11 mouse cellular contexts compared by ENCODE assay signal in genomic region chrX:143904689-143905088, GRCm38 (mm10). TPM values are rescaled to one million over a fixed set of nuclear protein-coding genes. Genes with fewer than 3 reads are reported as not detected.
DNase-seq lines count a peak whose midpoint lies in the region; ATAC-seq lines count a peak whose summit lies in the region.
"Had no signal": no experiment of that assay in that cellular context is flagged by ENCODE, and none has a peak within 500 bp of the region (broad histone marks: within the 10 kb centered on the region; RNA-seq: fewer than 3 reads in every experiment).

No protein-coding gene starts in this region.

- no peaks in the 10 kb centered on the region; the same call in 1 of the 2 replicates for H3K4me1 ChIP-seq in heart, embryonic 11.5 days (ENCODE audit: control insufficient read depth, insufficient read depth, low read length)
- H3K4me1 ChIP-seq: heart, embryonic 12.5 days had no signal

- ATAC-seq in heart, embryonic 11.5 days (replicated peaks; ENCODE audit: insufficient number of reproducible peaks, low FRiP score, low TSS enrichment): no peak
- no peak for ATAC-seq in erythroblast, adult 5-6 weeks (replicated peaks; ENCODE audit: low FRiP score, poor library complexity, severe bottlenecking)

- no peak overlapping the region for H3K4me2 ChIP-seq in heart, embryonic 11.5 days
- H3K4me2 ChIP-seq: heart, embryonic 12.5 days; midbrain, embryonic 12.5 days had no signal

- no peak overlapping the region for H3K4me3 ChIP-seq in heart, embryonic 11.5 days (ENCODE audit: low read depth, low read length)
- H3K4me3 ChIP-seq: heart, embryonic 12.5 days; midbrain, embryonic 12.5 days had no signal

- no peaks in the 10 kb centered on the region for H3K9me3 ChIP-seq in heart, embryonic 11.5 days (replicated peaks; ENCODE audit: control insufficient read depth, low read length)
- H3K9me3 ChIP-seq: heart, embryonic 12.5 days; midbrain, embryonic 12.5 days had no signal

- no peaks in the 10 kb centered on the region for H3K27me3 ChIP-seq in heart, embryonic 11.5 days (ENCODE audit: control insufficient read depth, insufficient read depth, low read length)
- H3K27me3 ChIP-seq: heart, embryonic 12.5 days had no signal

- WGBS in heart, embryonic 11.5 days (ENCODE audit: insufficient replicate concordance): 26% methylated on average over 2 of the region's 2 CpGs

- H3K9ac ChIP-seq in heart, embryonic 11.5 days (ENCODE audit: low read depth, low read length): no peak overlapping the region
- H3K9ac ChIP-seq: heart, embryonic 12.5 days; midbrain, embryonic 12.5 days had no signal

- intact Hi-C loops in heart, postnatal 36 days (cut with DNase I): no loop called here

- H3K27ac ChIP-seq in heart, embryonic 11.5 days (ENCODE audit: low read depth, low read length): no peak overlapping the region
- H3K27ac ChIP-seq: midbrain, embryonic 12.5 days had no signal

- DNase-seq in heart, postnatal 36 days: peak; percentile 7 to 8
- peak; percentile 27 for DNase-seq in ovary, postnatal 36 days (ENCODE audit: low spot score)
- no peak for DNase-seq in ovary, adult 18-20 months (ENCODE audit: low spot score)
- peak; percentile 29 for DNase-seq in embryo, embryonic 11.5 days (ENCODE audit: low read depth, low spot score)
- peak; percentile 6 for DNase-seq in testis, postnatal 14 days (ENCODE audit: low spot score)
- DNase-seq in layer of hippocampus, adult 9-10 months (ENCODE audit: low spot score): no peak

- H3K36me3 ChIP-seq in heart, embryonic 11.5 days (ENCODE audit: control insufficient read depth, insufficient read depth, low read length): no peaks in the 10 kb centered on the region
- H3K36me3 ChIP-seq: heart, embryonic 12.5 days; midbrain, embryonic 12.5 days had no signal

RNA-seq across cellular contexts. Expression of gene Dcx, which starts 28.4 kb away (rescaled TPM):
- total RNA-seq in heart, postnatal 36 days (2021): not detected
- 1.2 and 1.3 TPM in 2 replicates for polyA plus RNA-seq in heart, embryonic 11.5 days (2014; fragmentation: Nextera tagmentation; extraction: Ambion mirVana)
- total RNA-seq in erythroblast, adult 5-6 weeks (2015; ENCODE audit: low replicate concordance): not detected in 2 replicates
- not detected in 2 replicates for total RNA-seq in erythroblast, adult 5-6 weeks (2017; ENCODE audit: low replicate concordance)
- polyA plus RNA-seq: spleen, adult 2 months had no signal

Comparison
In these comparisons a context has a peak if more than half of its experiments do, and no peak if none do; other contexts are left out.
1. DNase-seq: peak in heart, postnatal 36 days (2 of 2), ovary, postnatal 36 days (single experiment), embryo, embryonic 11.5 days (single experiment) and testis, postnatal 14 days (single experiment); none in ovary, adult 18-20 months (single experiment) and layer of hippocampus, adult 9-10 months (single experiment).